Mouse (Mus musculus): ENCODE measurements around the gene Casq2. TPM values are rescaled to one million over a fixed set of nuclear protein-coding genes. Genes with fewer than 3 reads are reported as not detected.

Casq2 gene
- polyA plus RNA-seq, 1 experiment from 2014 or later = 44.6 TPM

- H3K27ac ChIP-seq = no peak overlapping the region
These were observed 81.5 kb downstream of the Casq2 start for GRCm38 (mm10) chr3:102167555-102168210.

GRCm38 (mm10) chr3:102169197-102169905 is 83.1 kb downstream of the Casq2 start:
- 0 out of 2 replicates have a peak, but pooled peaks cover 10% of the 10 kb centered on the region for H3K36me3 ChIP-seq
- no peak overlapping the region for H3K4me2 ChIP-seq
- peaks cover 50% of the 10 kb centered on the region for H3K4me1 ChIP-seq
- WGBS = 13% methylated on average over 13 of the region's 13 CpGs
- H3K27me3 ChIP-seq = no peaks in the 10 kb centered on the region
- H3K9me3 ChIP-seq = no peaks in the 10 kb centered on the region
- no peak overlapping the region for H3K4me3 ChIP-seq
- peak; percentile 87 for ATAC-seq (ENCODE audit: insufficient number of reproducible peaks, low FRiP score, low TSS enrichment, low read depth)
- H3K27ac ChIP-seq = peak overlapping the region; percentile 85
- H3K9ac ChIP-seq = no peak overlapping the region

More at GRCm38 (mm10) chr3:102167555-102168210, 81.5 kb downstream of the Casq2 start:
- no peak for ATAC-seq (ENCODE audit: insufficient number of reproducible peaks, low FRiP score, low TSS enrichment, low read depth)
- H3K36me3 ChIP-seq = peaks cover 21% of the 10 kb centered on the region
- no peak overlapping the region for H3K4me3 ChIP-seq
- no peak overlapping the region for H3K4me2 ChIP-seq
- peaks cover 47% of the 10 kb centered on the region for H3K4me1 ChIP-seq
- H3K9ac ChIP-seq = no peak overlapping the region
- WGBS = 36% methylated on average over 10 of the region's 10 CpGs
- no peaks in the 10 kb centered on the region for H3K27me3 ChIP-seq
- no peaks in the 10 kb centered on the region for H3K9me3 ChIP-seq

- no peaks in the 10 kb centered on the region for H3K27me3 ChIP-seq
- 71% methylated on average over 8 of the region's 8 CpGs for WGBS
- H3K4me2 ChIP-seq = no peak overlapping the region
- 0 out of 2 replicates have a peak, but pooled peaks cover 4% of the 10 kb centered on the region for H3K36me3 ChIP-seq
- H3K9me3 ChIP-seq = no peaks in the 10 kb centered on the region
- H3K4me1 ChIP-seq = peaks cover 45% of the 10 kb centered on the region
- H3K4me3 ChIP-seq = no peak overlapping the region
- no peak overlapping the region for H3K27ac ChIP-seq
- no peak overlapping the region for H3K9ac ChIP-seq
- ATAC-seq (ENCODE audit: insufficient number of reproducible peaks, low FRiP score, low TSS enrichment, low read depth) = no peak
These were observed 88.1 kb downstream of the Casq2 start for GRCm38 (mm10) chr3:102174118-102174865.

- 63% methylated on average over 16 of the region's 18 CpGs for WGBS
- no peak overlapping the region for H3K4me3 ChIP-seq
- no peaks in the 10 kb centered on the region for H3K9me3 ChIP-seq
- no peak overlapping the region for H3K4me2 ChIP-seq
- no peaks in the 10 kb centered on the region for H3K27me3 ChIP-seq
- 0 out of 2 replicates have a peak, but pooled peaks cover 4% of the 10 kb centered on the region for H3K36me3 ChIP-seq
- peak overlapping the region; percentile 76 for H3K27ac ChIP-seq
- peak; percentile 75 for ATAC-seq (ENCODE audit: insufficient number of reproducible peaks, low FRiP score, low TSS enrichment, low read depth)
- H3K9ac ChIP-seq = no peak overlapping the region
- H3K4me1 ChIP-seq = peaks cover 36% of the 10 kb centered on the region
These were observed 89.5 kb downstream of the Casq2 start for GRCm38 (mm10) chr3:102175701-102176100.

- peak overlapping the region; percentile 76 for H3K27ac ChIP-seq
- H3K4me1 ChIP-seq = peaks cover 34% of the 10 kb centered on the region
- no peaks in the 10 kb centered on the region for H3K27me3 ChIP-seq
- H3K4me2 ChIP-seq = no peak overlapping the region
- no peaks in the 10 kb centered on the region for H3K9me3 ChIP-seq
- H3K36me3 ChIP-seq = 0 out of 2 replicates have a peak, but pooled peaks cover 4% of the 10 kb centered on the region
- 34% methylated on average over 5 of the region's 5 CpGs for WGBS
- H3K4me3 ChIP-seq = no peak overlapping the region
- peak; percentile 68 for ATAC-seq (ENCODE audit: insufficient number of reproducible peaks, low FRiP score, low TSS enrichment, low read depth)
- H3K9ac ChIP-seq = no peak overlapping the region
These were observed 89.9 kb downstream of the Casq2 start for GRCm38 (mm10) chr3:102176116-102176515.

GRCm38 (mm10) chr3:102177837-102178615 is 91.8 kb downstream of the Casq2 start:
- H3K9me3 ChIP-seq = no peaks in the 10 kb centered on the region
- no peak for ATAC-seq (ENCODE audit: insufficient number of reproducible peaks, low FRiP score, low TSS enrichment, low read depth)
- H3K4me3 ChIP-seq = no peak overlapping the region
- WGBS = 88% methylated on average over 12 of the region's 12 CpGs
- H3K36me3 ChIP-seq = peaks cover 16% of the 10 kb centered on the region
- peaks cover 32% of the 10 kb centered on the region for H3K4me1 ChIP-seq
- H3K27me3 ChIP-seq = no peaks in the 10 kb centered on the region
- no peak overlapping the region for H3K9ac ChIP-seq
- H3K4me2 ChIP-seq = no peak overlapping the region
- H3K27ac ChIP-seq = no peak overlapping the region

- no peaks in the 10 kb centered on the region for H3K9me3 ChIP-seq
- H3K4me3 ChIP-seq = no peak overlapping the region
- no peak overlapping the region for H3K9ac ChIP-seq
- H3K27me3 ChIP-seq = no peaks in the 10 kb centered on the region
- peaks cover 28% of the 10 kb centered on the region for H3K4me1 ChIP-seq
- no peak overlapping the region for H3K27ac ChIP-seq
- ATAC-seq (ENCODE audit: insufficient number of reproducible peaks, low FRiP score, low TSS enrichment, low read depth) = no peak
- peaks cover 24% of the 10 kb centered on the region for H3K36me3 ChIP-seq
- 74% methylated on average over 4 of the region's 4 CpGs for WGBS
- H3K4me2 ChIP-seq = no peak overlapping the region
These were observed 93.7 kb downstream of the Casq2 start for GRCm38 (mm10) chr3:102179869-102180268.

- no peaks in the 10 kb centered on the region for H3K9me3 ChIP-seq
- 77% methylated on average over 7 of the region's 7 CpGs for WGBS
These were observed 94.5 kb downstream of the Casq2 start for GRCm38 (mm10) chr3:102180746-102181145.

GRCm38 (mm10) chr3:102181191-102181590 is 95.0 kb downstream of the Casq2 start:
- peaks cover 27% of the 10 kb centered on the region for H3K36me3 ChIP-seq
- H3K4me1 ChIP-seq = peaks cover 21% of the 10 kb centered on the region
- no peak overlapping the region for H3K27ac ChIP-seq
- H3K27me3 ChIP-seq = no peaks in the 10 kb centered on the region
- H3K9me3 ChIP-seq = no peaks in the 10 kb centered on the region
- H3K4me3 ChIP-seq = no peak overlapping the region
- H3K4me2 ChIP-seq = no peak overlapping the region
- 86% methylated on average over 4 of the region's 4 CpGs for WGBS
- no peak overlapping the region for H3K9ac ChIP-seq
- no peak for ATAC-seq (ENCODE audit: insufficient number of reproducible peaks, low FRiP score, low TSS enrichment, low read depth)

More at GRCm38 (mm10) chr3:102180746-102181145, 94.5 kb downstream of the Casq2 start:
- Histone ChIP-seq H3K9ac (no peak overlapping the region), H3K4me1 (peaks cover 24% of the 10 kb centered on the region), H3K27ac (no peak overlapping the region), H3K27me3 (no peaks in the 10 kb centered on the region), H3K4me3 (no peak overlapping the region), H3K36me3 (peaks cover 25% of the 10 kb centered on the region), H3K4me2 (no peak overlapping the region)
- ATAC-seq (ENCODE audit: insufficient number of reproducible peaks, low FRiP score, low TSS enrichment, low read depth) = no peak

GRCm38 (mm10) chr3:102182601-102183000 is 96.4 kb downstream of the Casq2 start:
- Histone ChIP-seq H3K4me3 (no peak overlapping the region), H3K27ac (no peak overlapping the region), H3K9me3 (no peaks in the 10 kb centered on the region), H3K27me3 (no peaks in the 10 kb centered on the region), H3K4me1 (peaks cover 10% of the 10 kb centered on the region), H3K36me3 (peaks cover 27% of the 10 kb centered on the region), H3K9ac (no peak overlapping the region), H3K4me2 (no peak overlapping the region)
- ATAC-seq (ENCODE audit: insufficient number of reproducible peaks, low FRiP score, low TSS enrichment, low read depth) = no peak
- 72% methylated on average over 2 of the region's 2 CpGs for WGBS

GRCm38 (mm10) chr3:102184721-102185120 is 98.5 kb downstream of the Casq2 start:
- Histone ChIP-seq H3K9me3 (no peaks in the 10 kb centered on the region), H3K36me3 (peaks cover 30% of the 10 kb centered on the region), H3K27me3 (no peaks in the 10 kb centered on the region), H3K4me3 (no peak overlapping the region), H3K4me2 (no peak overlapping the region), H3K9ac (no peak overlapping the region), H3K4me1 (peaks cover 10% of the 10 kb centered on the region), H3K27ac (no peak overlapping the region)
- ATAC-seq (ENCODE audit: insufficient number of reproducible peaks, low FRiP score, low TSS enrichment, low read depth) = no peak
- WGBS = 30% methylated on average over 5 of the region's 5 CpGs

All from limb, embryonic 15.5 days (tissue).